Mouse (Mus musculus) liver, postnatal 0 days (tissue): Measurements from ENCODE around the gene Tacr2. TPM values are rescaled to one million over a fixed set of nuclear protein-coding genes. Genes with fewer than 3 reads are reported as not detected.

Experiments used
- ATAC-seq: fragments of 200-750 bp; cut with Nextera tagmentation; 2 replicates; pipeline ENCODE4 v1.8.0; 2017; ENCODE audit warnings: mild to moderate bottlenecking, moderate library complexity
- DNase-seq: peaks from one replicate; pipeline ENCODE4 v3.0.0-alpha.2; 2016
- H3K27ac ChIP-seq: fragments of 300-500 bp; sonication (generic); 2 replicates; pipeline ENCODE4 v1.5.1; 2014; ENCODE audit warnings: antibody characterized with exemption, moderate library complexity, mild to moderate bottlenecking, low read depth
- H3K27me3 ChIP-seq: fragments of 300-500 bp; sonication (generic); 2 replicates; pipeline ENCODE4 v1.6.1; 2014; ENCODE audit warnings: low read length, control low read depth, mixed read lengths; ENCODE audit not compliant: insufficient read depth
- H3K36me3 ChIP-seq: fragments of 300-500 bp; sonication (generic); replicated peaks from 2 replicates; pipeline ENCODE4 v1.6.1; 2014; ENCODE audit warnings: mild to moderate bottlenecking, control low read depth, low read length, moderate library complexity, mixed read lengths; ENCODE audit not compliant: insufficient read depth
- H3K4me1 ChIP-seq: fragments of 300-500 bp; sonication (generic); 2 replicates; pipeline ENCODE4 v1.6.1; 2014; ENCODE audit warnings: antibody characterized with exemption, mild to moderate bottlenecking, control low read depth; ENCODE audit not compliant: insufficient read depth
- H3K4me2 ChIP-seq: fragments of 300-500 bp; sonication (generic); 2 replicates; pipeline ENCODE4 v1.6.1; 2014; ENCODE audit warnings: low read depth, mild to moderate bottlenecking, low read length, moderate library complexity, mixed read lengths
- H3K4me3 ChIP-seq: fragments of 300-500 bp; sonication (generic); 2 replicates; pipeline ENCODE4 v1.5.1; 2014; ENCODE audit warnings: low read depth, low read length
- H3K9ac ChIP-seq: fragments of 300-500 bp; sonication (generic); replicated peaks from 2 replicates; pipeline ENCODE4 v1.6.1; 2014; ENCODE audit warnings: mild to moderate bottlenecking, moderate library complexity
- H3K9me3 ChIP-seq: fragments of 300-500 bp; sonication (generic); 2 replicates; pipeline ENCODE4 v1.6.1; 2016; ENCODE audit warnings: mild to moderate bottlenecking, control low read depth, low read length, mixed read lengths
- CTCF ChIP-seq: sonication (generic); IDR thresholded peaks from 2 replicates; pipeline ENCODE4 v1.5.1; 2016; ENCODE audit warnings: antibody characterized with exemption, low read depth
- EP300 ChIP-seq: IDR thresholded peaks from 2 replicates; pipeline ENCODE4 v1.6.1; 2016; ENCODE audit warnings: antibody characterized with exemption, low read depth, mild to moderate bottlenecking
- WGBS: fragments of 180-500 bp; shearing (Covaris S2); extraction: QIAGEN DNeasy Blood & Tissue Kit; methylation state at CpG from one replicate; pipeline ENCODE4 v1.1.7; 2014; ENCODE audit not compliant: insufficient replicate concordance; 5-methylcytosine and 5-hydroxymethylcytosine counted together
- polyA plus RNA-seq: library from polyadenylated mRNA; unstranded; fragments of >200 nt; fragmentation: Nextera tagmentation; extraction: Ambion mirVana; gene quantifications from 2 replicates; pipeline ENCODE4 v1.2.1, GENCODE M21; 2015

Tacr2 gene
- polyA plus RNA-seq, 1 experiment from 2014 or later: not detected

DNA sequence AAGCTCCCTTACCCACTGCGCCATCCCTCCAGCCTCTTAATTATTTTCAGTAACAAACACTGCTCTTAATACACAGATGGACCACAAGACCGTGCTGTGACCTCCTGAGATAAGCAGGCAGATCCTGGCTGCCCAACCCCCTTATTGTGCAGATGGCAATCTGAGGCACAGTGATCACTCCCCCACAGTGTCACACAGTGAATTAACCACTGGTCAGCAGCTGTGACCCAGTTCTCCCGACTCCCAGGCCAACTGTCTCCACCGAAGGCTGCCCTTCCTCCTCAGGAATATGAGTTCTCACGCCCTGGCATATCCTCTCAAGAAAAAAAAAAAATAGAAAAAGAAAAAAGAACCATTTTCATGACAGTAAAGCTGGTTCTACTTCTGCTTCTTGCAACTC, 35.6 kb upstream of the Tacr2 start:
- peak; percentile 70 for ATAC-seq
- 28% methylated on average over 5 of the region's 5 CpGs for WGBS
- peaks cover 41% of the 10 kb centered on the region for H3K4me1 ChIP-seq

DNA sequence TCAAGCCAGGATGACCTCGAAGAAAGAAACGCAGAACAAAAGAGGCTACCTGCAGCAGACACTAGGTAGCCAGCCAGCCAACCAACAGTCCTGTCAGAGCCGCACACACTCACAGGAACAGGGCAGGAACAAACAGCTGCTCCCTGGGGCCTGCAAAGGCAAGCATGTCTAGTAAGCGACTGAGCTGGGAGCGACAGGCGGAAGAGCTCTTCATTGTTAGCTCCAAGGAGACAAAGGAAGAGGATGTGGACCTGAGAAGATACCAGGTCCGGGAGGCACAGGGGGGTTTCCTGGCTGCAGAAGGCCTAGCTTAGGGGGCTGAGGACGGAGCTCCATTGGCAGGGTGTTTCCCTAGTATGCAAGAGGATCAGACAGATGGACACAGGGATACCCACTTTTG, 35.0 kb upstream of the Tacr2 start:
- H3K4me3 ChIP-seq: no peak overlapping the region
- ATAC-seq (0 out of 2 replicates have a peak, but pooled peaks have one; percentile 13), DNase-seq (no peak)
- peaks cover 47% of the 10 kb centered on the region for H3K4me1 ChIP-seq
- no peaks in the 10 kb centered on the region for H3K36me3 ChIP-seq
- H3K9ac ChIP-seq: no peak overlapping the region
- no peak for TF ChIP-seq CTCF
- TF ChIP-seq EP300: no peak
- H3K9me3 ChIP-seq: no peaks in the 10 kb centered on the region
- no peak overlapping the region for H3K4me2 ChIP-seq
- peak overlapping the region; percentile 75 for H3K27ac ChIP-seq
- 49% methylated on average over 8 of the region's 8 CpGs for WGBS
- H3K27me3 ChIP-seq: no peaks in the 10 kb centered on the region

More for the DNA sequence above, 35.6 kb upstream of the Tacr2 start:
- H3K4me2 ChIP-seq: peak overlapping the region; percentile 58
- no peaks in the 10 kb centered on the region for H3K27me3 ChIP-seq
- TF ChIP-seq EP300 (peak; percentile 89), CTCF (peak; percentile 7; the same call in 1 of the 2 replicates)
- H3K36me3 ChIP-seq: no peaks in the 10 kb centered on the region
- no peaks in the 10 kb centered on the region for H3K9me3 ChIP-seq
- peak; percentile 50 for DNase-seq
- no peak overlapping the region for H3K4me3 ChIP-seq
- H3K27ac ChIP-seq: peak overlapping the region; percentile 75
- no peak overlapping the region for H3K9ac ChIP-seq

DNA sequence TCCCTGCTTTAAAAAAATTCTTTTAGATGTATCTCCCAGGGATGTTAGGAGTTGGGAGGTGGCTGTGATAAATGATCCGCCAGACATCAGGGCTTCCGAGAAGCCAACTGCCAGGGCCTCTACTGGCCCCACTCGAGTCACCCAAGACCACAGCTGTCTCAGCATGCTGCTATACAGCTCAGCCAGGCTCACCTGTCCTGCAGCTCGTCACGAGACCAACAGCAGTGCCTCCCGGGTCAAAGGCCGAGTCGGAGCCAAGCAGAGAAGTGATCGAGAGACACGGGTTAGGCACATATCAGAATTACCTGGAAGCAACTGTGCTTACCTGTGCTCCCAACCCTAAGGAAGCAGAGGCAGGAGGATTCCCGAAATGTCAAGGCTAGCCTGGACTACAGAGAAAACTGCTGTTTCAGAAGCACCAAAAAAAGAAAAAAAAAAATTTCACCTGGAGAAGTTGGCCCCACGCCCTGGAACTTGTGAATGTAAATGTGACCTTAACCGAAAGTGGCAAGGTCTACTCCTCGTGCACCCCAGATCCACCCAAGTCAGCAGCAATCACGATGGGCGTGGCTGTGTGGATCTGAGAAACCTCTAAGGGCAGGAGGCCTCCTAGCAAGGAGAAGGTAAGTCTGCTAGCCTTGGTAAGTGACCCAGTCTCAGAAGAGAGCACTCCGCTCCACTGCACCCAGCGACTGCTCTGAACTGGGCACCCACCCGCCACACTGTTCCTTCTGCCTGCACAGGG, 34.0 kb upstream of the Tacr2 start:
- TF ChIP-seq EP300 (no peak), CTCF (no peak)
- H3K36me3 ChIP-seq: no peaks in the 10 kb centered on the region
- no peaks in the 10 kb centered on the region for H3K27me3 ChIP-seq
- no peak overlapping the region for H3K4me2 ChIP-seq
- 65% methylated on average over 19 of the region's 19 CpGs for WGBS
- no peaks in the 10 kb centered on the region for H3K9me3 ChIP-seq
- ATAC-seq (no peak), DNase-seq (no peak)
- H3K27ac ChIP-seq: peak overlapping the region; percentile 75
- no peak overlapping the region for H3K4me3 ChIP-seq
- peaks cover 48% of the 10 kb centered on the region for H3K4me1 ChIP-seq
- no peak overlapping the region for H3K9ac ChIP-seq

DNA sequence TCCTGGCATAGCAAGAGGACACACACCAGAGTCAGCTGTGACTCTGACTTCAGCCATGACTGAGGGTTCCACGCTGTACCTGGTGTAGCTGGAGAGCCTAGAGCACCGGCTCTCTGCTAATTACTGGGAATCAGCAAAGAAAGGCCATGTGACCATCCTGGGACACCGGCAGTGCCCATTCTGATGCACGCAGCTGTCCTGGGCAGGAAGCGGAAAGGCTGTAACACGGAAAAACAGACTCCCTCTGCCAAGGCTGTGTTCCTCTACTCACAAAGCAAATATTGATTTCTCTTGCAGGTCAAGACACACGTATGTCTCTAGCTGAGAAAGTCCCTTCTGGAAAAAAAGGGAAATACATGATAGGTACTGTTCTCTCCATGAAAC, 33.5 kb upstream of the Tacr2 start:
- no peak for TF ChIP-seq CTCF
- no peak for TF ChIP-seq EP300
- Histone ChIP-seq H3K9ac (no peak overlapping the region), H3K4me2 (no peak overlapping the region), H3K36me3 (no peaks in the 10 kb centered on the region), H3K4me1 (peaks cover 44% of the 10 kb centered on the region), H3K9me3 (no peaks in the 10 kb centered on the region), H3K27ac (peak overlapping the region; percentile 44; the same call in 1 of the 2 replicates), H3K27me3 (no peaks in the 10 kb centered on the region), H3K4me3 (no peak overlapping the region)
- no peak for ATAC-seq
- 77% methylated on average over 7 of the region's 7 CpGs for WGBS
- no peak for DNase-seq

DNA sequence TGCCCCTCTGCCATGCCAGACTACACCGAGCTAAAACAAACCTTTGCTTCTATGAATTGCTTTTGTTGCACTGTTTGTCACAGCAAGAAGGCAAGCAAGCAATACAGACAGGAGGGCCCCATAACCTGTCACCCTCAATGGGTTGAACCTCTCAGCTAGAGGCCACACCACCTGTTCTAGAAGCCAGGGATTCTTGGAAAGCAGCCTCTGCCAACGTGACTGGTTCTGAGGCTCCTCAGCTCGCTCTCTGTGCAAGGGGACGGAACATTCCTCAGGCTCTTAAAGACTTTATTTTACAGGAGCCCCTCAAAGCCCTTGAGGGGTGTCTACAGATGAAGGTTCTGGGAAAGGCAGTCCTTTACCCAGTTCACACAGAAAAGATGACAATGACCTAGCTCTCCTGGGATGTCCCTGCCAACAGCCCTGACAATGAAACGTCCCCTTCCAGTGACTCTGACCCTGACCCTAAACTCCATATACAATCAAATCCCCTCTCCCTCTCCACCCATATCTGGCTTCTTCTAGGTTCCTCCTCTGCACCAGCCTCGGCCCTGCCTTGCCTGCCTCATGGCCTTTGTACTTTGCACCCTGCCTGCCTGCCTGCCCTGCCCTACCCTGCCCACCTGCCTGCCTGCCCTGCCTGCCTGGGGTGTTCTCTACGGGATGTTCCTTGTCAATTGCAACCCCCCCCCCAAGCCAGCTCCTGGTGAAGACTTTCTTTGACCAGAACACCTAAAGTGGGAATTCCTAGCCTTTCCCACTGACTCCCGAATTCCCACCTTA, 31.3 kb upstream of the Tacr2 start:
- H3K9ac ChIP-seq: no peak overlapping the region
- H3K27me3 ChIP-seq: no peaks in the 10 kb centered on the region
- H3K36me3 ChIP-seq: no peaks in the 10 kb centered on the region
- H3K9me3 ChIP-seq: no peaks in the 10 kb centered on the region
- no peak for ATAC-seq
- no peak overlapping the region for H3K4me3 ChIP-seq
- DNase-seq: no peak
- no peak for TF ChIP-seq CTCF
- TF ChIP-seq EP300: no peak
- WGBS: 64% methylated on average over 8 of the region's 8 CpGs
- no peak overlapping the region for H3K4me2 ChIP-seq
- H3K4me1 ChIP-seq: peaks cover 41% of the 10 kb centered on the region
- H3K27ac ChIP-seq: no peak overlapping the region

DNA sequence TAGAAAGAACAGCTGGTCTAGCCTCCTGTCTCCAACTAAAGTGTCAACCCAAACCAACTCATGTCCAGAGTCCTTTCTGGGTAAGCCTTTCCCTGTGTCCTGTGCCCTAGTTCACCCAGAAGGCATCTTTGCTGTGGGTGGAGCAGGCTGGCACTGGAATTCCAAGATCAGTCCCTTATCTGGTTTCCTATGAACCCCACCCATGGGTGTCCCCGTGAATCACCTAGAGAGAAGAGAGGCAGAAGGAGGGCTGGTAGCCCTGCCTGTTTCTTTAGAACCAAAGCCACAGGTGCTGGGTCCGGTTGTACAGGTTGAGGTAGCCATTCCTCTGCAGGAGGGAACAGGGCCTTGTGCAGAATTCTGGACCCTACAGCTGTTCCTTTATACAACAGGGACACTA, 30.6 kb upstream of the Tacr2 start:
- Histone ChIP-seq H3K4me1 (peaks cover 35% of the 10 kb centered on the region), H3K4me2 (no peak overlapping the region), H3K9ac (no peak overlapping the region), H3K27ac (no peak overlapping the region), H3K4me3 (no peak overlapping the region), H3K36me3 (no peaks in the 10 kb centered on the region), H3K27me3 (no peaks in the 10 kb centered on the region), H3K9me3 (no peaks in the 10 kb centered on the region)
- ATAC-seq (no peak), DNase-seq (no peak)
- TF ChIP-seq EP300: no peak
- no peak for TF ChIP-seq CTCF
- WGBS: 63% methylated on average over 2 of the region's 2 CpGs
